Mouse (Mus musculus): ENCODE results near the gene Nr5a1. TPM values are rescaled to one million over a fixed set of nuclear protein-coding genes. Genes with fewer than 3 reads are reported as not detected.

Nr5a1 gene
- polyA plus RNA-seq, 1 experiment from 2014 or later = not detected

DNA sequence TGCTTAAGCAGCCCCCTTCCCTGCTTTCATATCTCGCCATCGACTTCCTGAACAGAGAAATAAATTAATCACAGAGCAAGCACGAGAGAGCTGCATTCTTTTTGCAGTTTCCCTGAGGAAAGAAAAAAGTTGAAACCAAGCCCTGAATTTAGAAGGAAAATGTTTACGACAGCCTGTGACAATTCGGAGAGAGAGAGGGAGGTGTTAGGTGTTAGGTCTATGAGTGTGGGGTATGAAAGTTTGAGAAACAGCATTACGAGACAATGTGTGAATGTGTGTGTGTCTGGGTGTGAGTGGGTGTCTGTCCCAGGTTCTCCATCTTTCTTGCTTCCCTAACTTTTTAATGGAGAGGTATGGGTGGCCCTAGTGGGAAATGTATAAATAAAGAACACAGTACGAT is 62.2 kb downstream of the Nr5a1 start:
- Histone ChIP-seq H3K4me3 (ENCODE audit: low read depth, low read length) (no peak overlapping the region), H3K9me3 (replicated peaks; ENCODE audit: control insufficient read depth, low read length) (no peaks in the 10 kb centered on the region), H3K4me1 (ENCODE audit: control insufficient read depth, insufficient read depth, low read length) (0 out of 2 replicates have a peak, but pooled peaks cover 3% of the 10 kb centered on the region), H3K27ac (ENCODE audit: low read depth, low read length) (no peak overlapping the region), H3K27me3 (ENCODE audit: control insufficient read depth, insufficient read depth, low read length) (no peaks in the 10 kb centered on the region), H3K9ac (ENCODE audit: low read depth, low read length) (no peak overlapping the region), H3K4me2 (no peak overlapping the region), H3K36me3 (ENCODE audit: control insufficient read depth, insufficient read depth, low read length) (no peaks in the 10 kb centered on the region)
- 74% methylated on average over 7 of the region's 7 CpGs for WGBS (ENCODE audit: insufficient replicate concordance)
- no peak for ATAC-seq (replicated peaks; ENCODE audit: insufficient number of reproducible peaks, low FRiP score, low TSS enrichment)

- ATAC-seq (replicated peaks; ENCODE audit: insufficient number of reproducible peaks, low FRiP score, low TSS enrichment) = no peak
- H3K4me3 ChIP-seq (ENCODE audit: low read depth, low read length) = no peak overlapping the region
- H3K27me3 ChIP-seq (ENCODE audit: control insufficient read depth, insufficient read depth, low read length) = no peaks in the 10 kb centered on the region
- no peak overlapping the region for H3K4me2 ChIP-seq
- H3K36me3 ChIP-seq (ENCODE audit: control insufficient read depth, insufficient read depth, low read length) = no peaks in the 10 kb centered on the region
- H3K27ac ChIP-seq (ENCODE audit: low read depth, low read length) = no peak overlapping the region
- 83% methylated on average over 1 of the region's 1 CpGs for WGBS (ENCODE audit: insufficient replicate concordance)
- no peaks in the 10 kb centered on the region for H3K9me3 ChIP-seq (replicated peaks; ENCODE audit: control insufficient read depth, low read length)
- H3K9ac ChIP-seq (ENCODE audit: low read depth, low read length) = no peak overlapping the region
- 0 out of 2 replicates have a peak, but pooled peaks cover 3% of the 10 kb centered on the region for H3K4me1 ChIP-seq (ENCODE audit: control insufficient read depth, insufficient read depth, low read length)
Measured at GRCm38 (mm10) chr2:38650340-38650739, 64.0 kb downstream of the Nr5a1 start.

DNA sequence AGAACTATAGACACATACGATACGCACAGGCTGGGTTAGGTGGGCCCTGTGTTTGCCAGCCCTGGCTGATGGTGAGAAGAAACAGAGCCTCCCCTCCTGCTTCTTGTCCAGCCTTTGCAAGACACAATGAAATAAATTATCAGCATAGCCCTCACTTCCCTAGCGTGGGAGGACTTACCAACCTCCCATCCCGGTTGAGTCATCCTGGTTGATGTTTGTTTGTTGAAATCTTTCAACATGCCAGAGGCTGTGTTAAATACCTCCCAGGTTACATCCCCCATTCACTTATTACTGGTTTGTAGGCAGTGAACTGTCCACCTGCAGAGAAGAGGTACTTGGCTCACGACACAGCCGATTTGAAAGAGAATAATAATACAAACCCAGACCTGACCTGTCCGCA is 66.7 kb downstream of the Nr5a1 start:
- Histone ChIP-seq H3K27me3 (ENCODE audit: control insufficient read depth, insufficient read depth, low read length) (no peaks in the 10 kb centered on the region), H3K27ac (ENCODE audit: low read depth, low read length) (no peak overlapping the region), H3K4me1 (ENCODE audit: control insufficient read depth, insufficient read depth, low read length) (peaks cover 7% of the 10 kb centered on the region; the same call in 1 of the 2 replicates), H3K9me3 (replicated peaks; ENCODE audit: control insufficient read depth, low read length) (no peaks in the 10 kb centered on the region), H3K4me3 (ENCODE audit: low read depth, low read length) (no peak overlapping the region), H3K9ac (ENCODE audit: low read depth, low read length) (no peak overlapping the region), H3K4me2 (no peak overlapping the region), H3K36me3 (ENCODE audit: control insufficient read depth, insufficient read depth, low read length) (no peaks in the 10 kb centered on the region)
- no peak for ATAC-seq (replicated peaks; ENCODE audit: insufficient number of reproducible peaks, low FRiP score, low TSS enrichment)
- WGBS (ENCODE audit: insufficient replicate concordance) = 73% methylated on average over 7 of the region's 7 CpGs

DNA sequence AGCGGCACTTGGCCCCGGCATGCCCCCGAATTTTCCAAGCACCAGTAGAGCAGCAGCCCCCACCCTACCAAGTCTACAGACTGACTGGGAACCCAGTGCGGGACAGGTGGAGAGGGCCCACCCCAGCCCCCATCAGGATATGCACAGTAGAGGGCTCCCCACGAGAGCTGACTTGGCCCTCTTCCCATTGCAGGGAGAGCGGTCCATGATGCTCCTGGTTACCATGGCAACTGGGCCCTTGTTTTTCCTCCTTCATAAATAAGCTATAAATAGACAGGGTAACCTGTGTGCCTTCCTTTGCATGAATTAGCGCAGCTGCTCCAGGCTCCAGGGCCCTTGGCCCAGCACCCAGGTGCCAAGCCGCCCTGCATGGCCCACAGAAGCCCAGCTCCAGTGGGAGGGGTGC is 67.1 kb downstream of the Nr5a1 start:
- Histone ChIP-seq H3K9ac (ENCODE audit: low read depth, low read length) (no peak overlapping the region), H3K9me3 (replicated peaks; ENCODE audit: control insufficient read depth, low read length) (no peaks in the 10 kb centered on the region), H3K4me3 (ENCODE audit: low read depth, low read length) (no peak overlapping the region), H3K4me1 (ENCODE audit: control insufficient read depth, insufficient read depth, low read length) (peaks cover 7% of the 10 kb centered on the region; the same call in 1 of the 2 replicates), H3K36me3 (ENCODE audit: control insufficient read depth, insufficient read depth, low read length) (no peaks in the 10 kb centered on the region), H3K27me3 (ENCODE audit: control insufficient read depth, insufficient read depth, low read length) (no peaks in the 10 kb centered on the region), H3K27ac (ENCODE audit: low read depth, low read length) (no peak overlapping the region), H3K4me2 (no peak overlapping the region)
- 67% methylated on average over 8 of the region's 8 CpGs for WGBS (ENCODE audit: insufficient replicate concordance)
- 0 out of 2 replicates have a peak, but pooled peaks have one; percentile 36 for ATAC-seq (replicated peaks; ENCODE audit: insufficient number of reproducible peaks, low FRiP score, low TSS enrichment)

DNA sequence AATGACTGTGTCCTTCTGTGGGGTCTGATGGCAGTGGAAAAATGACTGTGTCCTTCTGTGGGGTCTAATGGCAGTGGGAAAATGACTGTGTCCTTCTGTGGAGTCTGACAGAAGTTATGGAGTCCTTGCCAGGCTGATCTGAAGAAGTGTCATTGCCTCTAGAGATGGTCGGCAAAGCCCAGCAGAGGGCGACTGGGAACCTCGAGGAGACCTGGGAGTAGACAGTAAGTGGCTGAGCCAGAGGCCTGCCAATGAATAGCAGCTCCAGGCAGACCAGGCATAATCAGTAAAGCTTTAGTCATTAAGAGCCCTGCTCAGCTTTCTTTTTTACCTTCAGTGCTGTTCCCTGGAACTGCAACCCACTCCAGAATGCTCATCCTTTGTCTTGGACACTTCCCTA is 68.4 kb downstream of the Nr5a1 start:
- ATAC-seq (replicated peaks; ENCODE audit: insufficient number of reproducible peaks, low FRiP score, low TSS enrichment) = no peak
- H3K4me3 ChIP-seq (ENCODE audit: low read depth, low read length) = no peak overlapping the region
- no peak overlapping the region for H3K27ac ChIP-seq (ENCODE audit: low read depth, low read length)
- H3K4me1 ChIP-seq (ENCODE audit: control insufficient read depth, insufficient read depth, low read length) = peaks cover 7% of the 10 kb centered on the region; the same call in 1 of the 2 replicates
- H3K4me2 ChIP-seq = no peak overlapping the region
- no peak overlapping the region for H3K9ac ChIP-seq (ENCODE audit: low read depth, low read length)
- H3K9me3 ChIP-seq (replicated peaks; ENCODE audit: control insufficient read depth, low read length) = no peaks in the 10 kb centered on the region
- 0% methylated on average over 3 of the region's 3 CpGs for WGBS (ENCODE audit: insufficient replicate concordance)
- peaks cover 5% of the 10 kb centered on the region; the same call in 1 of the 2 replicates for H3K36me3 ChIP-seq (ENCODE audit: control insufficient read depth, insufficient read depth, low read length)
- no peaks in the 10 kb centered on the region for H3K27me3 ChIP-seq (ENCODE audit: control insufficient read depth, insufficient read depth, low read length)

GRCm38 (mm10) chr2:38643625-38644427 is 70.5 kb downstream of the Nr5a1 start, which contains the start of gene Psmb7:
Gene Psmb7, minus strand, starts transcription at chr2:38644087.
- peaks cover 7% of the 10 kb centered on the region; the same call in 1 of the 2 replicates for H3K4me1 ChIP-seq (ENCODE audit: control insufficient read depth, insufficient read depth, low read length)
- peaks cover 8% of the 10 kb centered on the region for H3K36me3 ChIP-seq (ENCODE audit: control insufficient read depth, insufficient read depth, low read length)
- H3K4me3 ChIP-seq (ENCODE audit: low read depth, low read length) = peak within 1 kb of the TSS; percentile 88
- H3K9me3 ChIP-seq (replicated peaks; ENCODE audit: control insufficient read depth, low read length) = no peaks in the 10 kb centered on the region
- H3K27ac ChIP-seq (ENCODE audit: low read depth, low read length) = peak within 1 kb of the TSS; percentile 72; the same call in 1 of the 2 replicates
- H3K9ac ChIP-seq (ENCODE audit: low read depth, low read length) = peak within 1 kb of the TSS; percentile 93
- H3K27me3 ChIP-seq (ENCODE audit: control insufficient read depth, insufficient read depth, low read length) = no peaks in the 10 kb centered on the region
- H3K4me2 ChIP-seq = peak within 1 kb of the TSS; percentile 89
- WGBS (ENCODE audit: insufficient replicate concordance) = 1% methylated on average over 52 of the region's 52 CpGs
- ATAC-seq (replicated peaks; ENCODE audit: insufficient number of reproducible peaks, low FRiP score, low TSS enrichment) = peak; percentile 84

Other genes starting within 250 kb of the Nr5a1 start
- gene Nek6, start 202.9 kb downstream of the Nr5a1 start, polyA plus RNA-seq (2014; fragmentation: Nextera tagmentation; extraction: Ambion mirVana) = 78.8 and 85.1 TPM in 2 replicates
- gene Psmb7, start 70.5 kb downstream of the Nr5a1 start, polyA plus RNA-seq (2014; fragmentation: Nextera tagmentation; extraction: Ambion mirVana) = 254 and 263 TPM in 2 replicates
- 1.6 and 1.9 TPM in 2 replicates for gene Nr6a1, start 213.1 kb upstream of the Nr5a1 start, polyA plus RNA-seq (2014; fragmentation: Nextera tagmentation; extraction: Ambion mirVana)
- gene Olfml2a, start 217.4 kb upstream of the Nr5a1 start, polyA plus RNA-seq (2014; fragmentation: Nextera tagmentation; extraction: Ambion mirVana) = 2.1 and 3.7 TPM in 2 replicates

Data from heart, embryonic 11.5 days (tissue).